In the genomic region with DNA sequence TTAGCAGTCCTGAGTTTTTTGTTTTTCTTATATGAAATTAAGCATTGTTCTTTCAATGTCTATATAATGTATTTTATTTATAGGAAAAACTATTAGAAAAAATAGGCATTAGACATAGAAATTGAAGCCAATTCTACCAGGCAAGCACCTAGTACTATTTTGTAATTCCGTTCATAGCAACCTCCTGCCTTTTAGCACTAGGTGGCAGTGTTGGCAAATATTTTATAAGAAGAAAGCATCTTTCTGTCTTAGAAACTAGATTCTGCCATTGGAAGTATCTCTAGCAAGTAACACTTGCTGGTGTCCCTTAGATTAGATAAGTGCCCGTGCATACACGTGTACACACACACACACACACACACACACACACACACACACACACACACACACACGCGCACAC, we compare ENCODE assay signal across 8 mouse cellular contexts. TPM values are rescaled to one million over a fixed set of nuclear protein-coding genes. Genes with fewer than 3 reads are reported as not detected.
DNase-seq lines count a peak whose midpoint lies in the region; ATAC-seq and TF ChIP-seq lines count a peak whose summit lies in the region.
"Had no signal": no experiment of that assay in that cellular context is flagged by ENCODE, and none has a peak within 500 bp of the region (broad histone marks: within the 10 kb centered on the region; RNA-seq: fewer than 3 reads in every experiment).

No protein-coding gene starts in this region.

- H3K4me2 ChIP-seq in hindbrain, embryonic 14.5 days (replicated peaks): no peak overlapping the region
- H3K4me2 ChIP-seq in hindbrain, embryonic 13.5 days: no peak overlapping the region
- no peak overlapping the region for H3K4me2 ChIP-seq in neural tube, embryonic 15.5 days
- H3K4me2 ChIP-seq: embryonic facial prominence, embryonic 12.5 days had no signal

- no peak overlapping the region for H3K9ac ChIP-seq in hindbrain, embryonic 14.5 days
- no peak overlapping the region for H3K9ac ChIP-seq in hindbrain, embryonic 13.5 days
- no peak overlapping the region for H3K9ac ChIP-seq in ES-E14 (ENCODE audit: insufficient read depth, low read depth, low read length, poor library complexity, severe bottlenecking)
- H3K9ac ChIP-seq in neural tube, embryonic 15.5 days (replicated peaks): no peak overlapping the region
- H3K9ac ChIP-seq: embryonic facial prominence, embryonic 12.5 days had no signal

- no peak for ATAC-seq in hindbrain, embryonic 14.5 days (ENCODE audit: low FRiP score)
- no peak for ATAC-seq in hindbrain, embryonic 13.5 days (ENCODE audit: low FRiP score)
- no peak for ATAC-seq in neural tube, embryonic 15.5 days (ENCODE audit: low FRiP score)

- no peaks in the 10 kb centered on the region for H3K27me3 ChIP-seq in hindbrain, embryonic 14.5 days (ENCODE audit: control insufficient read depth, insufficient read depth, low read length)
- H3K27me3 ChIP-seq in hindbrain, embryonic 13.5 days: peaks cover 12% of the 10 kb centered on the region; the same call in 1 of the 2 replicates
- H3K27me3 ChIP-seq in neural tube, embryonic 15.5 days (replicated peaks): peaks cover 4% of the 10 kb centered on the region; the same call in 1 of the 2 replicates
- H3K27me3 ChIP-seq: embryonic facial prominence, embryonic 12.5 days had no signal

- in situ Hi-C loops in ES-E14 (cut with MboI; ENCODE audit: low sequenced_read_pairs in 2 of 2, unreplicated experiment in 2 of 2): loop anchor here in 1 of 2 experiments (25.0 kb wide), 1 partner anchor 844 kb away; no protein-coding TSS in a partner anchor

- WGBS in hindbrain, embryonic 14.5 days: 44% methylated on average over 5 of the region's 5 CpGs
- WGBS in hindbrain, embryonic 13.5 days: 38% methylated on average over 5 of the region's 5 CpGs
- 42% methylated on average over 5 of the region's 5 CpGs for WGBS in neural tube, embryonic 15.5 days

- no peak overlapping the region for H3K27ac ChIP-seq in hindbrain, embryonic 14.5 days
- no peak overlapping the region for H3K27ac ChIP-seq in hindbrain, embryonic 13.5 days
- no peak overlapping the region for H3K27ac ChIP-seq in ES-E14 (ENCODE audit: insufficient read depth, low read depth, low read length, poor library complexity, severe bottlenecking)
- H3K27ac ChIP-seq in neural tube, embryonic 15.5 days (replicated peaks): no peak overlapping the region
- H3K27ac ChIP-seq: embryonic facial prominence, embryonic 12.5 days had no signal

- DNase-seq in hindbrain, embryonic 14.5 days (ENCODE audit: low spot score): peak; percentile 89
- DNase-seq in A20 (ENCODE audit: low read depth, low spot score) (peak; percentile 50), ES-E14 (ENCODE audit: low read depth, low spot score) (peak; percentile 24)
- DNase-seq in forelimb bud, embryonic 11.5 days (ENCODE audit: low read depth, low spot score): peak; percentile 44
- no peak for DNase-seq in urinary bladder, postnatal 36 days (ENCODE audit: low spot score in 2 of 2)

- no peaks in the 10 kb centered on the region for H3K9me3 ChIP-seq in hindbrain, embryonic 14.5 days (ENCODE audit: control insufficient read depth, low read length)
- H3K9me3 ChIP-seq in hindbrain, embryonic 13.5 days: no peaks in the 10 kb centered on the region
- no peaks in the 10 kb centered on the region for H3K9me3 ChIP-seq in ES-E14 (ENCODE audit: control insufficient read depth, insufficient read depth, low read depth, low read length)
- no peaks in the 10 kb centered on the region for H3K9me3 ChIP-seq in neural tube, embryonic 15.5 days (replicated peaks)
- H3K9me3 ChIP-seq: embryonic facial prominence, embryonic 12.5 days had no signal

- no peak overlapping the region for H3K4me3 ChIP-seq in hindbrain, embryonic 14.5 days (replicated peaks; ENCODE audit: low read length)
- H3K4me3 ChIP-seq in hindbrain, embryonic 13.5 days: no peak overlapping the region
- no peak overlapping the region for H3K4me3 ChIP-seq in ES-E14 (ENCODE audit: insufficient read depth in 1 of 2, low read depth in 1 of 2, low read length in 2 of 2, poor library complexity in 1 of 2, severe bottlenecking in 1 of 2)
- no peak overlapping the region for H3K4me3 ChIP-seq in neural tube, embryonic 15.5 days (replicated peaks)
- H3K4me3 ChIP-seq: embryonic facial prominence, embryonic 12.5 days had no signal

- no peaks in the 10 kb centered on the region for H3K36me3 ChIP-seq in hindbrain, embryonic 14.5 days (replicated peaks; ENCODE audit: control insufficient read depth, insufficient read depth)
- no peaks in the 10 kb centered on the region for H3K36me3 ChIP-seq in hindbrain, embryonic 13.5 days
- no peaks in the 10 kb centered on the region for H3K36me3 ChIP-seq in ES-E14 (ENCODE audit: control insufficient read depth, insufficient read depth, low read length, poor library complexity, severe bottlenecking)
- H3K36me3 ChIP-seq in neural tube, embryonic 15.5 days: no peaks in the 10 kb centered on the region
- H3K36me3 ChIP-seq: embryonic facial prominence, embryonic 12.5 days had no signal

- H3K4me1 ChIP-seq in hindbrain, embryonic 14.5 days (replicated peaks; ENCODE audit: control insufficient read depth, insufficient read depth, low read length): no peaks in the 10 kb centered on the region
- H3K4me1 ChIP-seq in hindbrain, embryonic 13.5 days (replicated peaks): no peaks in the 10 kb centered on the region
- H3K4me1 ChIP-seq in ES-E14 (ENCODE audit: control insufficient read depth in 2 of 2, insufficient read depth in 2 of 2, low read length in 2 of 2, poor library complexity in 1 of 2): no peaks in the 10 kb centered on the region
- H3K4me1 ChIP-seq in neural tube, embryonic 15.5 days: no peaks in the 10 kb centered on the region
- H3K4me1 ChIP-seq: embryonic facial prominence, embryonic 12.5 days had no signal

TF ChIP-seq in ES-E14, 5 proteins besides CTCF, POLR2A, EP300 and RAD21:
- TF ChIP-seq ZC3H11A (IDR thresholded peaks at IDR 0.05; ENCODE audit: borderline replicate concordance, low read depth, low read length) (peak; percentile 56; the same call in 1 of the 2 replicates), HCFC1 (IDR thresholded peaks at IDR 0.05; ENCODE audit: borderline replicate concordance, insufficient read depth, low read length) (no peak), CHD2 (IDR thresholded peaks at IDR 0.05; ENCODE audit: low read depth, low read length) (no peak)

RNA-seq across cellular contexts. Expression of gene Spdl1, which starts 10.1 kb away (rescaled TPM):
- 3.2 and 4.0 TPM in 2 replicates for polyA plus RNA-seq in hindbrain, embryonic 14.5 days (2014; fragmentation: Nextera tagmentation; extraction: Ambion mirVana)
- 5.4 and 5.7 TPM in 2 replicates for polyA plus RNA-seq in hindbrain, embryonic 13.5 days (2015; fragmentation: Nextera tagmentation; extraction: Ambion mirVana)
- 37.4 and 40.1 TPM in 2 replicates for total RNA-seq in ES-E14 (2012; rRNA removed)
- polyA plus RNA-seq in neural tube, embryonic 15.5 days (2015; fragmentation: Nextera tagmentation; extraction: Ambion mirVana): 2.3 and 7.0 TPM in 2 replicates

RNA-seq across cellular contexts. Expression of gene Dock2, which starts 59.8 kb away (rescaled TPM):
- polyA plus RNA-seq in hindbrain, embryonic 14.5 days (2014; fragmentation: Nextera tagmentation; extraction: Ambion mirVana): 0.84 and 1.4 TPM in 2 replicates
- 0.87 and 0.93 TPM in 2 replicates for polyA plus RNA-seq in hindbrain, embryonic 13.5 days (2015; fragmentation: Nextera tagmentation; extraction: Ambion mirVana)
- 1.7 and 2.0 TPM in 2 replicates for total RNA-seq in ES-E14 (2012; rRNA removed)
- 1.0 and 4.3 TPM in 2 replicates for polyA plus RNA-seq in neural tube, embryonic 15.5 days (2015; fragmentation: Nextera tagmentation; extraction: Ambion mirVana)

Comparison
In these comparisons a context has a peak if more than half of its experiments do, and no peak if none do; other contexts are left out.
1. DNase-seq: peak in hindbrain, embryonic 14.5 days (single experiment), A20 (single experiment), ES-E14 (single experiment) and forelimb bud, embryonic 11.5 days (single experiment); none in urinary bladder, postnatal 36 days (0 of 2).